Mouse (Mus musculus): ENCODE data around the gene BC035044.
"Not testable (repeated sequence)": the region's sequence is repeated elsewhere in the genome, so short reads cannot be mapped to it uniquely, and the experiment has no call there.

Gene BC035044

GRCm38 (mm10) chr6:128829837-128830236 lies 61.1 kb downstream of the BC035044 start:
- no peak for DNase-seq

- DNase-seq: no peak
Observed at GRCm38 (mm10) chr6:128826781-128827180, 64.1 kb downstream of the BC035044 start.

GRCm38 (mm10) chr6:128826132-128826531 lies 64.8 kb downstream of the BC035044 start, which contains the start of the genes Gm44511 and Klrb1b:
TSS of gene Gm44511 (minus strand) at chr6:128826315.
TSS of gene Klrb1b (minus strand) at chr6:128826331.
- DNase-seq: no peak

GRCm38 (mm10) chr6:128818083-128818802 lies 72.7 kb downstream of the BC035044 start:
- no peak for DNase-seq

GRCm38 (mm10) chr6:128808532-128808931 lies 82.4 kb downstream of the BC035044 start:
- peak; percentile 53 to 64 for DNase-seq

GRCm38 (mm10) chr6:128807021-128807420 lies 83.9 kb downstream of the BC035044 start:
- DNase-seq: no peak

GRCm38 (mm10) chr6:128804823-128805640 lies 85.9 kb downstream of the BC035044 start:
- peak; percentile 81 to 84 for DNase-seq

- peak; percentile 97 to 98 for DNase-seq
Observed at GRCm38 (mm10) chr6:128802999-128803857, 87.7 kb downstream of the BC035044 start.

GRCm38 (mm10) chr6:128802557-128802956 lies 88.4 kb downstream of the BC035044 start:
- DNase-seq: no peak

- not testable (repeated sequence) for DNase-seq
Observed at GRCm38 (mm10) chr6:128800696-128801095, 90.2 kb downstream of the BC035044 start.

- no peak for DNase-seq
Observed at GRCm38 (mm10) chr6:128799896-128800270, 91.0 kb downstream of the BC035044 start.

GRCm38 (mm10) chr6:128799144-128799895 lies 91.6 kb downstream of the BC035044 start:
- peak; percentile 84 to 88 for DNase-seq
